8 mouse cellular contexts compared by ENCODE assay signal in the genomic region with DNA sequence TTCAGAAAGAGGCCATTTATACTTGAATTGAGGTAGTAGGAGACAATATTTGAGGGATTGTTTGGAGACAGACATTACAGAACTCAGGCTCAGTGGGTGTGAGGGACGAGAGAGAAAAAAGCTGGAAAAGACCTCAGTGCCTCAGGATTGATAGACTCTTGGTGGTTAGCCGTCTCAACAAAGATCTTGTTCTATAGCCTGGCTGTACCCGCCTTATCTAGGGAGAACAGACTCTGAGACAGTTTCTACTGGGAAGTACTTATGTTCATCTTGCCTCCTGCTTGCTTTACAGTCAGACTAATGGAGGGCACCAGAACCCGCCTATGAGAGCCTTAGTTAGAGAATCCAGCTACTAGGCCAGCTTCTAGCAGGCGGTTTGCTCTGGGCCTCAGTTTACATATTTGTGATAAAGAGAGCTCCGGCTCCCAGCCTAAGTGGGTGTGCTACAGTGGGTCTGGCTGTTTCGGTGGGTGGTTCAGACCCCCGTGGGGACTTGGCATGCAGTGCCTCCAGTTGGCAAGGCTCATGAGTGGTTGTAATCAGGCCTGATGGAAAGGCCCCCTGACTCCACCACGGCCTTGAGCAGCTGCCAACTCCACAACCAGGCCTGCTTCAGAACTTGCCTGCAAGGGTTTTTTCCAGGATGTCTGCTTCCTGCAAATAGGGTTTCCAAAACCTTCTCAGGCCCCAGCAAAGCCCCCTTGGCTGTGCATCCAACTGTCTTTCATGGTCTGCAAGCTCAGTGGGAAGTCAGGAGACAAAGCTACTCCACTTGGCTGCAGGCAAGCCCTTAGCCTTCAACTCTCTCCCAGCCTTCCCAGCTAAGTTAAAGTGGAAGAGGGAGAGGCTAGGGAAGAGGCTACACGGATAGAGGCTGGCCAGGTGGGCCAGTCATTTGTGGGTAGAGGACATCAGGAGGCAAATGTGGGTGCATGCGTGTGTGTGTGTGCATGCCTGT.
DNase-seq lines count a peak whose midpoint lies in the region; ATAC-seq and TF ChIP-seq lines count a peak whose summit lies in the region.

No protein-coding gene starts in this region.

- DNase-seq in heart, adult 8-10 months (ENCODE audit: low spot score) = no peak
- DNase-seq in testis, postnatal 10 days (ENCODE audit: low spot score) = peak; percentile 74
- DNase-seq in testis, postnatal 14 days (ENCODE audit: low spot score) = no peak
- no peak for DNase-seq in stomach, postnatal 0 days (ENCODE audit: low spot score)
- DNase-seq in gastrocnemius, postnatal 25 days = no peak
- no peak for DNase-seq in lung, postnatal 14 days

- no peak for TF ChIP-seq CTCF in stomach, postnatal 0 days (IDR thresholded peaks at IDR 0.05; ENCODE audit: low read depth)

- H3K9me3 ChIP-seq in heart, embryonic 11.5 days (replicated peaks; ENCODE audit: control insufficient read depth, low read length) = no peaks in the 10 kb centered on the region
- no peaks in the 10 kb centered on the region for H3K9me3 ChIP-seq in limb, embryonic 13.5 days
- no peaks in the 10 kb centered on the region for H3K9me3 ChIP-seq in stomach, postnatal 0 days (ENCODE audit: control insufficient read depth, low read length)

- peak; percentile 56; the same call in 1 of the 2 replicates for ATAC-seq in heart, embryonic 11.5 days (replicated peaks; ENCODE audit: insufficient number of reproducible peaks, low FRiP score, low TSS enrichment)
- 0 out of 2 replicates have a peak, but pooled peaks have one; percentile 14 for ATAC-seq in limb, embryonic 13.5 days (ENCODE audit: low FRiP score, low read depth)
- no peak for ATAC-seq in stomach, postnatal 0 days (ENCODE audit: low FRiP score, low TSS enrichment)

- no peak for TF ChIP-seq EP300 in stomach, postnatal 0 days (optimal IDR thresholded peaks at IDR 0.05)

- H3K36me3 ChIP-seq in heart, embryonic 11.5 days (ENCODE audit: control insufficient read depth, insufficient read depth, low read length) = no peaks in the 10 kb centered on the region
- no peaks in the 10 kb centered on the region for H3K36me3 ChIP-seq in limb, embryonic 13.5 days
- H3K36me3 ChIP-seq in stomach, postnatal 0 days (ENCODE audit: control insufficient read depth, insufficient read depth, low read length) = no peaks in the 10 kb centered on the region

- no peaks in the 10 kb centered on the region for H3K27me3 ChIP-seq in heart, embryonic 11.5 days (ENCODE audit: control insufficient read depth, insufficient read depth, low read length)
- no peaks in the 10 kb centered on the region for H3K27me3 ChIP-seq in limb, embryonic 13.5 days
- no peaks in the 10 kb centered on the region for H3K27me3 ChIP-seq in stomach, postnatal 0 days (ENCODE audit: control insufficient read depth, insufficient read depth, low read length)

- 0 out of 2 replicates have a peak overlapping the region, but pooled peaks have one; percentile 28 for H3K9ac ChIP-seq in heart, embryonic 11.5 days (ENCODE audit: low read depth, low read length)
- no peak overlapping the region for H3K9ac ChIP-seq in limb, embryonic 13.5 days
- H3K9ac ChIP-seq in stomach, postnatal 0 days (ENCODE audit: low read length) = no peak overlapping the region

- H3K4me2 ChIP-seq in heart, embryonic 11.5 days = no peak overlapping the region
- H3K4me2 ChIP-seq in limb, embryonic 13.5 days (replicated peaks) = peak overlapping the region; percentile 27; the same call in 1 of the 2 replicates
- no peak overlapping the region for H3K4me2 ChIP-seq in stomach, postnatal 0 days (replicated peaks; ENCODE audit: low read depth)

- peak overlapping the region; percentile 67 for H3K27ac ChIP-seq in heart, embryonic 11.5 days (ENCODE audit: low read depth, low read length)
- H3K27ac ChIP-seq in limb, embryonic 13.5 days = peak overlapping the region; percentile 90
- peak overlapping the region; percentile 73 for H3K27ac ChIP-seq in stomach, postnatal 0 days (replicated peaks)

- WGBS in heart, embryonic 11.5 days (ENCODE audit: insufficient replicate concordance) = 63% methylated on average over 11 of the region's 11 CpGs
- WGBS in limb, embryonic 13.5 days = 63% methylated on average over 11 of the region's 11 CpGs
- 45% methylated on average over 11 of the region's 11 CpGs for WGBS in stomach, postnatal 0 days

- peaks cover 56% of the 10 kb centered on the region for H3K4me1 ChIP-seq in heart, embryonic 11.5 days (ENCODE audit: control insufficient read depth, insufficient read depth, low read length)
- H3K4me1 ChIP-seq in limb, embryonic 13.5 days = peaks cover 87% of the 10 kb centered on the region
- H3K4me1 ChIP-seq in stomach, postnatal 0 days (replicated peaks; ENCODE audit: control insufficient read depth, insufficient read depth) = peaks cover 25% of the 10 kb centered on the region

- no peak overlapping the region for H3K4me3 ChIP-seq in heart, embryonic 11.5 days (ENCODE audit: low read depth, low read length)
- H3K4me3 ChIP-seq in limb, embryonic 13.5 days = no peak overlapping the region
- no peak overlapping the region for H3K4me3 ChIP-seq in stomach, postnatal 0 days (ENCODE audit: low read depth, low read length)
